Mouse (Mus musculus): ENCODE measurements around the gene Cenph. TPM values are rescaled to one million over a fixed set of nuclear protein-coding genes. Genes with fewer than 3 reads are reported as not detected.
A peak's percentile ranks its signal among the peaks of the same experiment; 100 is the strongest.
"Not testable (repeated sequence)": the region's sequence is repeated elsewhere in the genome, so short reads cannot be mapped to it uniquely, and the experiment has no call there.

Cenph gene
- polyA plus RNA-seq (2014; fragmentation: Nextera tagmentation; extraction: Ambion mirVana) = 16.5 and 20.4 TPM in 2 replicates

DNA sequence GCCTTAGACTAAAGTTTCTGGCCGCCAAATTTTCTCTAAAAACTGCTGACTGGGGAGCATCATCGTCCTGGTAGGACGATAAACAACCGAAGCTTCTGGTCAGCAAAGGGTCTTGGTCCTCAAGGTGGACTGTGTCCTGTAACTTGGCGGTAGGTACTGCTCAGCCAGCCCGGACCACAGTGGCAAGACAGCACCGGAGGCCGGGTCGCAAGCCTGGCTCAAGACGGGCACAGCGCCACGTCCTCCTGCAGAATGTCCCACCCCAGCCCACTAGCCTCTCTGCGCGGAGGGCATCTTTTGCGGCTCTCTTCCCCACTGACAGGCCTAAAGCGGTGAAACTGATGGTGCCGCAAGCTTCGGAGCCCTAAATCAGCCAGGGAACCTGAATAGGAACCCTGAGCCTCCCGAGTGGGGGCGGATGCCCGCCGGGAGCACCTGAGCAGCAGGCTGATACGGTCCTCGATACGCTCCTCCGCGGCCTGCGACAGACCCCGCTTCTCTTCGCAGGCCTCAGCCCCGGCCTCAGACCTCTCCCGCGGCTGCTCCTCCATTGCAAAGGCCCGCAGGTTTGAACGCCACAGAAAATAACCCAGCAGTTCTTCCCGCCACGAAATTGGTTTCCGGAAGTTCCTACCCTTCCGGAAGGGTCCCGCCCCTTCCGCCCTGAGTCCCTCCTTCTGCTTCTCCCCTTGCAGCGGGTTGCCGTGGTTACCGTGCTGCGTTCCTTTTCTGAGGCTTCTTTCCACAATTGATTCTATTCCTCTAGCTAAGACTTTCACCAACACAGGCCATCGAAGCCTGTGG lies at the start of gene Cenph:
TSS of gene Cenph (minus strand) at position 648 of the 804 bp plus-strand sequence.
- Histone ChIP-seq H3K4me3 (ENCODE audit: low read depth, low read length) (peak within 1 kb of the TSS; percentile 77), H3K9me3 (replicated peaks; ENCODE audit: control insufficient read depth, low read length) (no peaks in the 10 kb centered on the region), H3K9ac (ENCODE audit: low read length) (peak within 1 kb of the TSS; percentile 71), H3K4me2 (ENCODE audit: low read length) (peak within 1 kb of the TSS; percentile 85), H3K36me3 (ENCODE audit: control insufficient read depth, insufficient read depth, low read length) (peaks cover 19% of the 10 kb centered on the region), H3K4me1 (ENCODE audit: control insufficient read depth, insufficient read depth, low read length) (peaks cover 4% of the 10 kb centered on the region), H3K27ac (ENCODE audit: low read depth, low read length) (peak within 1 kb of the TSS; percentile 40; the same call in 1 of the 2 replicates), H3K27me3 (replicated peaks; ENCODE audit: control insufficient read depth, insufficient read depth, low read length) (no peaks in the 10 kb centered on the region)
- ATAC-seq (peak; percentile 95), DNase-seq (ENCODE audit: low spot score) (peak; percentile 96)
- WGBS = 1% methylated on average over 41 of the region's 46 CpGs

DNA sequence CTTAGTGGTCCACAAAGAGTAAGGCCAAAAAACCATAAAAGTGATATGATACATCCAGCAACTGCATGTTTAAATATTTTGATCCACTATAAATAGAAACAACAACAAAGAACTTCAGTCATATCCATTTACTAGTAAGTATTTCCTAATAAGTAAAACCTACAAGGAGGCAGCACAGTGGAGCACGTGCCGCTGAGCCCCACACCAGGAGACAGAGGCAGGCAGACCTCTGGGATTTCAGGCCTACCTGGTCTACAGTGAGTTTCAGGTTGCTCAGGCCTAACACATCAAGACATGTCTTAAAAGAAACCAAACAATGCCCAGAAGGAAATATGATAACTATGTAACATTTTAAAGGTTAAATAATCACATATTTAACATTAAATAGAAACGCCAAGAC lies 49.2 kb upstream of the Cenph start:
- WGBS = 95% methylated on average over 3 of the region's 3 CpGs
- no peak overlapping the region for H3K4me3 ChIP-seq (ENCODE audit: low read depth, low read length)
- ATAC-seq (no peak), DNase-seq (ENCODE audit: low spot score) (no peak)
- no peak overlapping the region for H3K4me2 ChIP-seq (ENCODE audit: low read length)
- H3K9ac ChIP-seq (ENCODE audit: low read length) = no peak overlapping the region
- H3K27ac ChIP-seq (ENCODE audit: low read depth, low read length) = no peak overlapping the region
- peaks cover 69% of the 10 kb centered on the region for H3K36me3 ChIP-seq (ENCODE audit: control insufficient read depth, insufficient read depth, low read length)
- no peaks in the 10 kb centered on the region for H3K9me3 ChIP-seq (replicated peaks; ENCODE audit: control insufficient read depth, low read length)
- no peaks in the 10 kb centered on the region for H3K4me1 ChIP-seq (ENCODE audit: control insufficient read depth, insufficient read depth, low read length)
- no peaks in the 10 kb centered on the region for H3K27me3 ChIP-seq (replicated peaks; ENCODE audit: control insufficient read depth, insufficient read depth, low read length)

GRCm38 (mm10) chr13:100824306-100824705 lies 48.6 kb upstream of the Cenph start:
- no peak overlapping the region for H3K27ac ChIP-seq (ENCODE audit: low read depth, low read length)
- H3K9me3 ChIP-seq (replicated peaks; ENCODE audit: control insufficient read depth, low read length) = no peaks in the 10 kb centered on the region
- no peaks in the 10 kb centered on the region for H3K27me3 ChIP-seq (replicated peaks; ENCODE audit: control insufficient read depth, insufficient read depth, low read length)
- H3K9ac ChIP-seq (ENCODE audit: low read length) = no peak overlapping the region
- H3K4me1 ChIP-seq (ENCODE audit: control insufficient read depth, insufficient read depth, low read length) = no peaks in the 10 kb centered on the region
- whole genome bisulfite sequencing = 92% methylated on average over 6 of the region's 6 CpGs
- H3K4me3 ChIP-seq (ENCODE audit: low read depth, low read length) = no peak overlapping the region
- DNase-seq (ENCODE audit: low spot score) (no peak), ATAC-seq (no peak)
- H3K36me3 ChIP-seq (ENCODE audit: control insufficient read depth, insufficient read depth, low read length) = peaks cover 74% of the 10 kb centered on the region
- no peak overlapping the region for H3K4me2 ChIP-seq (ENCODE audit: low read length)

GRCm38 (mm10) chr13:100823863-100824262 lies 48.2 kb upstream of the Cenph start:
- DNase-seq (ENCODE audit: low spot score) (no peak), ATAC-seq (no peak)
- 98% methylated on average over 3 of the region's 3 CpGs for WGBS
- Histone ChIP-seq H3K9ac (ENCODE audit: low read length) (no peak overlapping the region), H3K4me3 (ENCODE audit: low read depth, low read length) (no peak overlapping the region), H3K9me3 (replicated peaks; ENCODE audit: control insufficient read depth, low read length) (no peaks in the 10 kb centered on the region), H3K27ac (ENCODE audit: low read depth, low read length) (no peak overlapping the region), H3K4me2 (ENCODE audit: low read length) (no peak overlapping the region), H3K36me3 (ENCODE audit: control insufficient read depth, insufficient read depth, low read length) (peaks cover 78% of the 10 kb centered on the region), H3K27me3 (replicated peaks; ENCODE audit: control insufficient read depth, insufficient read depth, low read length) (no peaks in the 10 kb centered on the region), H3K4me1 (ENCODE audit: control insufficient read depth, insufficient read depth, low read length) (no peaks in the 10 kb centered on the region)

GRCm38 (mm10) chr13:100814451-100814850 lies 38.8 kb upstream of the Cenph start:
- H3K27ac ChIP-seq (ENCODE audit: low read depth, low read length) = no peak overlapping the region
- H3K36me3 ChIP-seq (ENCODE audit: control insufficient read depth, insufficient read depth, low read length) = peaks cover 75% of the 10 kb centered on the region
- 89% methylated on average over 6 of the region's 6 CpGs for WGBS
- no peak overlapping the region for H3K4me2 ChIP-seq (ENCODE audit: low read length)
- no peak for DNase-seq (ENCODE audit: low spot score)
- no peaks in the 10 kb centered on the region for H3K4me1 ChIP-seq (ENCODE audit: control insufficient read depth, insufficient read depth, low read length)
- no peak for ATAC-seq
- no peak overlapping the region for H3K4me3 ChIP-seq (ENCODE audit: low read depth, low read length)
- H3K27me3 ChIP-seq (replicated peaks; ENCODE audit: control insufficient read depth, insufficient read depth, low read length) = no peaks in the 10 kb centered on the region
- no peak overlapping the region for H3K9ac ChIP-seq (ENCODE audit: low read length)
- H3K9me3 ChIP-seq (replicated peaks; ENCODE audit: control insufficient read depth, low read length) = no peaks in the 10 kb centered on the region

DNA sequence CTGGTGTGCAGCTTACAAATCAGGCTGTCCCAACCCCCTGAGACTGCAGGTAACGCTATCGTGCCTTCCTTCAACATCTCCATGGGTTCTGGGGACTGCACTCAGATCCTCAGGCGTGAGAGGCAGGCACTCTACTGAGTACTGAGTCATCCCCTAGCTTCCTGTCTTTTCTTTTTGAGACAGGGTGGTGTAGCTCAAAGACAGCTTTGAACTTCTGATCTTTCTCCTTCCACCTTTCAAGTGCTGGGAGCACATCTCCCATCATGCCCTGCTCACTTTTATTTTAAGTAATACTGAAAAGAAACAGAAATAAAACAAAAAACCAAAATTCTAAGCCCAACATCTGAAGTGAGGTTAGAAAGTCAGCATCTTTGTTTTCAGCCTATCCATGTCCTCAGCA lies 30.1 kb upstream of the Cenph start:
- H3K27ac ChIP-seq (ENCODE audit: low read depth, low read length) = no peak overlapping the region
- no peak overlapping the region for H3K4me2 ChIP-seq (ENCODE audit: low read length)
- no peak overlapping the region for H3K9ac ChIP-seq (ENCODE audit: low read length)
- DNase-seq (ENCODE audit: low spot score) (no peak), ATAC-seq (no peak)
- WGBS = 97% methylated on average over 3 of the region's 3 CpGs
- no peaks in the 10 kb centered on the region for H3K27me3 ChIP-seq (replicated peaks; ENCODE audit: control insufficient read depth, insufficient read depth, low read length)
- no peaks in the 10 kb centered on the region for H3K9me3 ChIP-seq (replicated peaks; ENCODE audit: control insufficient read depth, low read length)
- H3K4me1 ChIP-seq (ENCODE audit: control insufficient read depth, insufficient read depth, low read length) = no peaks in the 10 kb centered on the region
- peaks cover 70% of the 10 kb centered on the region for H3K36me3 ChIP-seq (ENCODE audit: control insufficient read depth, insufficient read depth, low read length)
- H3K4me3 ChIP-seq (ENCODE audit: low read depth, low read length) = no peak overlapping the region

- no peak for DNase-seq (ENCODE audit: low spot score)
- no peak overlapping the region for H3K9ac ChIP-seq (ENCODE audit: low read length)
- H3K4me3 ChIP-seq (ENCODE audit: low read depth, low read length) = no peak overlapping the region
- H3K4me2 ChIP-seq (ENCODE audit: low read length) = no peak overlapping the region
- no peaks in the 10 kb centered on the region for H3K4me1 ChIP-seq (ENCODE audit: control insufficient read depth, insufficient read depth, low read length)
- H3K27ac ChIP-seq (ENCODE audit: low read depth, low read length) = no peak overlapping the region
- no peaks in the 10 kb centered on the region for H3K9me3 ChIP-seq (replicated peaks; ENCODE audit: control insufficient read depth, low read length)
- no peaks in the 10 kb centered on the region for H3K27me3 ChIP-seq (replicated peaks; ENCODE audit: control insufficient read depth, insufficient read depth, low read length)
- WGBS = 89% methylated on average over 6 of the region's 6 CpGs
- peaks cover 11% of the 10 kb centered on the region; the same call in 1 of the 2 replicates for H3K36me3 ChIP-seq (ENCODE audit: control insufficient read depth, insufficient read depth, low read length)
- ATAC-seq = no peak
These were observed 21.5 kb upstream of the Cenph start for GRCm38 (mm10) chr13:100797171-100797570.

DNA sequence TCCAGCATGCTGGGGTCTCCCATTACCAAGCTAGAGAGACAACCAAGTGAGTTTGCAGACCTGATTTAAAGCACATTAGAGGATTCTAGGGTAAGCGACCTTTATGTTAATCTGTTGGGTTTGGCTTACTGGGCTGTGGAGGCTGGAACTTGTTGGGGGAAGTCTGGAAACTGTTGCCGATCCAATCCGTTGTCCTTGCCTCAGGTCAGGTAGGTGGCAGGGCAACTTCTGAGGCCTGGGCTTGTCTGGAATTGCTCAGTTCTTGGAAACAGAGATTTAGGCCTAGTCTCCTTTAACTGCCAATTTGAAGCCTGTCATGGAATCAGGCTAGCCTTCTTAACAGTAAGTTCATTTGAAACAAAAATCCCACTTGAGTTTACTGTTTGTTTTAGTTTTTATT lies 13.4 kb upstream of the Cenph start:
- Histone ChIP-seq H3K36me3 (ENCODE audit: control insufficient read depth, insufficient read depth, low read length) (peaks cover 3% of the 10 kb centered on the region; the same call in 1 of the 2 replicates), H3K27ac (ENCODE audit: low read depth, low read length) (no peak overlapping the region), H3K4me2 (ENCODE audit: low read length) (no peak overlapping the region), H3K9me3 (replicated peaks; ENCODE audit: control insufficient read depth, low read length) (no peaks in the 10 kb centered on the region), H3K4me3 (ENCODE audit: low read depth, low read length) (no peak overlapping the region), H3K27me3 (replicated peaks; ENCODE audit: control insufficient read depth, insufficient read depth, low read length) (no peaks in the 10 kb centered on the region), H3K9ac (ENCODE audit: low read length) (no peak overlapping the region), H3K4me1 (ENCODE audit: control insufficient read depth, insufficient read depth, low read length) (no peaks in the 10 kb centered on the region; the same call in 1 of the 2 replicates)
- no peak for DNase-seq (ENCODE audit: low spot score)
- WGBS = 88% methylated on average over 3 of the region's 3 CpGs
- ATAC-seq = no peak

GRCm38 (mm10) chr13:100788057-100788456 lies 12.4 kb upstream of the Cenph start:
- H3K9me3 ChIP-seq (replicated peaks; ENCODE audit: control insufficient read depth, low read length); H3K4me1 ChIP-seq (ENCODE audit: control insufficient read depth, insufficient read depth, low read length); H3K4me2 ChIP-seq (ENCODE audit: low read length); H3K4me3 ChIP-seq (ENCODE audit: low read depth, low read length); DNase-seq (ENCODE audit: low spot score); H3K27ac ChIP-seq (ENCODE audit: low read depth, low read length); ATAC-seq; H3K9ac ChIP-seq (ENCODE audit: low read length); H3K27me3 ChIP-seq (replicated peaks; ENCODE audit: control insufficient read depth, insufficient read depth, low read length): not testable (repeated sequence)
- 93% methylated on average over 12 of the region's 14 CpGs for WGBS
- H3K36me3 ChIP-seq (ENCODE audit: control insufficient read depth, insufficient read depth, low read length) = peaks cover 11% of the 10 kb centered on the region; the same call in 1 of the 2 replicates
